Mouse (Mus musculus) spleen, postnatal 10 days (tissue): Measurements from ENCODE around the gene Tshz2.

ENCODE experiments used
- DNase-seq, 2 experiments: peaks; one replicate each; pipeline ENCODE4 v3.0.0; 2021 to 2022; ENCODE audit warnings: low spot score in 2 of 2

Tshz2 gene

GRCm38 (mm10) chr2:169630070-169630469 lies 2.7 kb upstream of the Tshz2 start:
- DNase-seq: no peak

GRCm38 (mm10) chr2:169633491-169634289 lies 877 bp downstream of the Tshz2 start:
- DNase-seq: no peak

GRCm38 (mm10) chr2:169634619-169635382 lies 2.0 kb downstream of the Tshz2 start:
- no peak for DNase-seq

GRCm38 (mm10) chr2:169635428-169635827 lies 2.6 kb downstream of the Tshz2 start:
- no peak for DNase-seq

GRCm38 (mm10) chr2:169636414-169636813 lies 3.6 kb downstream of the Tshz2 start:
- no peak for DNase-seq

GRCm38 (mm10) chr2:169641547-169641946 lies 8.7 kb downstream of the Tshz2 start:
- no peak for DNase-seq

GRCm38 (mm10) chr2:169642420-169642819 lies 9.6 kb downstream of the Tshz2 start:
- DNase-seq: no peak

GRCm38 (mm10) chr2:169647091-169647490 lies 14.3 kb downstream of the Tshz2 start:
- DNase-seq: no peak

- no peak for DNase-seq
These were observed 16.6 kb downstream of the Tshz2 start for GRCm38 (mm10) chr2:169649262-169649885.

- no peak for DNase-seq
These were observed 20.5 kb downstream of the Tshz2 start for GRCm38 (mm10) chr2:169653282-169653681.

GRCm38 (mm10) chr2:169663792-169664191 lies 31.0 kb downstream of the Tshz2 start:
- no peak for DNase-seq

- no peak for DNase-seq
These were observed 38.5 kb downstream of the Tshz2 start for GRCm38 (mm10) chr2:169671264-169671663.

- DNase-seq: no peak
These were observed 41.0 kb downstream of the Tshz2 start for GRCm38 (mm10) chr2:169673786-169674185.

- no peak for DNase-seq
These were observed 41.4 kb downstream of the Tshz2 start for GRCm38 (mm10) chr2:169674209-169674608.

GRCm38 (mm10) chr2:169679264-169679663 lies 46.5 kb downstream of the Tshz2 start:
- no peak for DNase-seq

GRCm38 (mm10) chr2:169679951-169680350 lies 47.1 kb downstream of the Tshz2 start:
- no peak for DNase-seq

GRCm38 (mm10) chr2:169685260-169685659 lies 52.4 kb downstream of the Tshz2 start:
- DNase-seq: no peak

GRCm38 (mm10) chr2:169685747-169686146 lies 52.9 kb downstream of the Tshz2 start:
- DNase-seq: no peak

GRCm38 (mm10) chr2:169686697-169687430 lies 54.1 kb downstream of the Tshz2 start:
- DNase-seq: no peak

- no peak for DNase-seq
These were observed 57.2 kb downstream of the Tshz2 start for GRCm38 (mm10) chr2:169690054-169690453.

- DNase-seq: no peak
These were observed 61.7 kb downstream of the Tshz2 start for GRCm38 (mm10) chr2:169694494-169694893.

- no peak for DNase-seq
These were observed 62.2 kb downstream of the Tshz2 start for GRCm38 (mm10) chr2:169695025-169695424.
